Mouse (Mus musculus): ENCODE measurements around the gene Bahcc1. TPM values are rescaled to one million over a fixed set of nuclear protein-coding genes. Genes with fewer than 3 reads are reported as not detected.

Gene Bahcc1
- total RNA-seq, 2 experiments from 2014 or later = 3.5 to 5.0 TPM

- no peak for DNase-seq
Measured at GRCm38 (mm10) chr11:120206069-120206668, 26.6 kb upstream of the Bahcc1 start.

GRCm38 (mm10) chr11:120206669-120207090, 26.1 kb upstream of the Bahcc1 start:
- DNase-seq = peak; percentile 40 to 48

GRCm38 (mm10) chr11:120208848-120209247, 23.9 kb upstream of the Bahcc1 start:
- DNase-seq = peak in 1 of 2 experiments; percentile 33

- no peak for DNase-seq
Measured at GRCm38 (mm10) chr11:120209462-120209861, 23.3 kb upstream of the Bahcc1 start.

- DNase-seq = no peak
Measured at GRCm38 (mm10) chr11:120215726-120216241, 17.0 kb upstream of the Bahcc1 start.

GRCm38 (mm10) chr11:120216540-120217324, 16.0 kb upstream of the Bahcc1 start:
- DNase-seq = peak in 1 of 2 experiments; percentile 13

- no peak for DNase-seq
Measured at GRCm38 (mm10) chr11:120218176-120218856, 14.4 kb upstream of the Bahcc1 start.

- DNase-seq = peak; percentile 55 to 84
Measured at GRCm38 (mm10) chr11:120218946-120219345, 13.8 kb upstream of the Bahcc1 start.

- DNase-seq = peak in 1 of 2 experiments; percentile 62
Measured at GRCm38 (mm10) chr11:120219916-120220522, 12.7 kb upstream of the Bahcc1 start.

- no peak for DNase-seq
Measured at GRCm38 (mm10) chr11:120220963-120221827, 11.6 kb upstream of the Bahcc1 start.

- DNase-seq = no peak
Measured at GRCm38 (mm10) chr11:120222425-120223104, 10.2 kb upstream of the Bahcc1 start.

- DNase-seq = peak in 1 of 2 experiments; percentile 18
Measured at GRCm38 (mm10) chr11:120223586-120224487, 8.9 kb upstream of the Bahcc1 start.

GRCm38 (mm10) chr11:120224488-120225255, 8.1 kb upstream of the Bahcc1 start:
- DNase-seq = peak in 1 of 2 experiments; percentile 56

- peak in 1 of 2 experiments; percentile 57 for DNase-seq
Measured at GRCm38 (mm10) chr11:120225256-120226195, 7.2 kb upstream of the Bahcc1 start.

GRCm38 (mm10) chr11:120226421-120227280, 6.1 kb upstream of the Bahcc1 start:
- DNase-seq = peak in 1 of 2 experiments; percentile 18

- peak; percentile 45 to 58 for DNase-seq
Measured at GRCm38 (mm10) chr11:120227571-120228051, 5.1 kb upstream of the Bahcc1 start.

Data from heart, adult 18-20 months (tissue).